Mouse (Mus musculus) lung, postnatal 25 days (tissue): ENCODE results near the gene Dnaja1.

Source experiments
- DNase-seq: peaks from one replicate; pipeline ENCODE4 v3.0.0; 2022; ENCODE audit warnings: low spot score

The Dnaja1 gene

GRCm38 (mm10) chr4:40722011-40722666 lies at the start of gene Dnaja1:
Dnaja1 (plus strand) TSS chr4:40722150.
- peak; percentile 95 for DNase-seq

GRCm38 (mm10) chr4:40673526-40673925 lies 48.4 kb upstream of the Dnaja1 start:
- no peak for DNase-seq

GRCm38 (mm10) chr4:40676338-40676737 lies 45.6 kb upstream of the Dnaja1 start:
- DNase-seq, result no peak

- no peak for DNase-seq
Measured at GRCm38 (mm10) chr4:40677132-40677531, 44.8 kb upstream of the Dnaja1 start.

- peak; percentile 45 for DNase-seq
Measured at GRCm38 (mm10) chr4:40680250-40680860, 41.6 kb upstream of the Dnaja1 start.

GRCm38 (mm10) chr4:40681908-40682307 lies 40.0 kb upstream of the Dnaja1 start:
- DNase-seq, result peak; percentile 33

- no peak for DNase-seq
Measured at GRCm38 (mm10) chr4:40682359-40682758, 39.6 kb upstream of the Dnaja1 start.

GRCm38 (mm10) chr4:40683306-40683705 lies 38.6 kb upstream of the Dnaja1 start:
- DNase-seq, result no peak

GRCm38 (mm10) chr4:40691100-40691499 lies 30.9 kb upstream of the Dnaja1 start:
- DNase-seq, result no peak

GRCm38 (mm10) chr4:40697059-40697458 lies 24.9 kb upstream of the Dnaja1 start:
- no peak for DNase-seq

GRCm38 (mm10) chr4:40700216-40700615 lies 21.7 kb upstream of the Dnaja1 start:
- peak; percentile 72 for DNase-seq

GRCm38 (mm10) chr4:40701796-40702195 lies 20.2 kb upstream of the Dnaja1 start:
- no peak for DNase-seq

GRCm38 (mm10) chr4:40702797-40703709 lies 18.9 kb upstream of the Dnaja1 start, which contains the start of gene Aptx:
Aptx (minus strand) TSS chr4:40703194.
- peak; percentile 97 for DNase-seq

- DNase-seq, result no peak
Measured at GRCm38 (mm10) chr4:40703710-40704275, 18.2 kb upstream of the Dnaja1 start.

GRCm38 (mm10) chr4:40717141-40717540 lies 4.8 kb upstream of the Dnaja1 start:
- DNase-seq, result no peak

GRCm38 (mm10) chr4:40720910-40721309 lies 1.0 kb upstream of the Dnaja1 start:
- DNase-seq, result no peak

GRCm38 (mm10) chr4:40722687-40723460 lies 924 bp downstream of the Dnaja1 start:
- DNase-seq, result peak; percentile 72

- no peak for DNase-seq
Measured at GRCm38 (mm10) chr4:40725141-40725540, 3.2 kb downstream of the Dnaja1 start.

- DNase-seq, result no peak
Measured at GRCm38 (mm10) chr4:40725554-40725953, 3.6 kb downstream of the Dnaja1 start.

GRCm38 (mm10) chr4:40727247-40727646 lies 5.3 kb downstream of the Dnaja1 start:
- DNase-seq, result no peak

- no peak for DNase-seq
Measured at GRCm38 (mm10) chr4:40731262-40731661, 9.3 kb downstream of the Dnaja1 start.

- DNase-seq, result no peak
Measured at GRCm38 (mm10) chr4:40735351-40735750, 13.4 kb downstream of the Dnaja1 start.
